Mouse (Mus musculus) lung, embryonic 16.5 days (tissue): Measurements from ENCODE around the gene C2cd2. TPM values are rescaled to one million over a fixed set of nuclear protein-coding genes. Genes with fewer than 3 reads are reported as not detected.
"Not testable (repeated sequence)": the region's sequence is repeated elsewhere in the genome, so short reads cannot be mapped to it uniquely, and the experiment has no call there.

ENCODE experiments used
- ATAC-seq: fragments of 200-750 bp; cut with Nextera tagmentation; 2 replicates; pipeline ENCODE4 v1.8.0; 2017; ENCODE audit warnings: low read depth, mild to moderate bottlenecking, moderate library complexity
- H3K27ac ChIP-seq: fragments of 300-500 bp; sonication (generic); 2 replicates; pipeline ENCODE4 v1.5.1; 2014; ENCODE audit warnings: mild to moderate bottlenecking, control low read depth, low read length
- H3K27me3 ChIP-seq: fragments of 300-500 bp; sonication (generic); 2 replicates; pipeline ENCODE4 v1.6.1; 2014; ENCODE audit warnings: low read depth, low read length, mixed read lengths; ENCODE audit not compliant: control insufficient read depth, insufficient read depth
- H3K36me3 ChIP-seq: fragments of 300-500 bp; sonication (generic); 2 replicates; pipeline ENCODE4 v1.6.1; 2014; ENCODE audit warnings: low read length; ENCODE audit not compliant: control insufficient read depth, insufficient read depth
- H3K4me1 ChIP-seq: fragments of 300-500 bp; sonication (generic); replicated peaks from 2 replicates; pipeline ENCODE4 v1.6.1; 2014; ENCODE audit warnings: low read length, mixed read lengths; ENCODE audit not compliant: control insufficient read depth, insufficient read depth
- H3K4me2 ChIP-seq: fragments of 300-500 bp; sonication (generic); 2 replicates; pipeline ENCODE4 v1.6.1; 2014; ENCODE audit warnings: low read depth, low read length, control low read depth
- H3K4me3 ChIP-seq: fragments of 300-500 bp; sonication (generic); 2 replicates; pipeline ENCODE4 v1.5.1; 2014; ENCODE audit warnings: mild to moderate bottlenecking, low read length, control low read depth
- H3K9ac ChIP-seq: fragments of 300-500 bp; sonication (generic); 2 replicates; pipeline ENCODE4 v1.6.1; 2014; ENCODE audit warnings: low read length, control low read depth
- H3K9me3 ChIP-seq: fragments of 300-500 bp; sonication (generic); 2 replicates; pipeline ENCODE4 v1.6.1; 2016; ENCODE audit warnings: low read length; ENCODE audit not compliant: control insufficient read depth
- WGBS: fragments of 180-500 bp; shearing (Covaris S2); extraction: QIAGEN DNeasy Blood & Tissue Kit; methylation state at CpG from one replicate; pipeline ENCODE4 v1.1.7; 2014; 5-methylcytosine and 5-hydroxymethylcytosine counted together
- polyA plus RNA-seq: library from polyadenylated mRNA; unstranded; fragments of >200 nt; fragmentation: Nextera tagmentation; extraction: Ambion mirVana; gene quantifications from 2 replicates; pipeline ENCODE4 v1.2.1, GENCODE M21; 2015

The C2cd2 gene
- 15.4 and 17.5 TPM in 2 replicates for polyA plus RNA-seq

GRCm38 (mm10) chr16:97962151-97962948, at the start of gene C2cd2, which contains the start of gene Zbtb21:
C2cd2 (minus strand) TSS chr16:97962598.
Zbtb21 (minus strand) TSS chr16:97962622.
- Histone ChIP-seq H3K36me3 (no peaks in the 10 kb centered on the region; the same call in 1 of the 2 replicates), H3K4me2 (peak within 1 kb of the TSS; percentile 89), H3K9ac (peak within 1 kb of the TSS; percentile 90), H3K27ac (peak within 1 kb of the TSS; percentile 96), H3K9me3 (no peaks in the 10 kb centered on the region), H3K4me1 (peaks cover 8% of the 10 kb centered on the region; the same call in 1 of the 2 replicates), H3K27me3 (no peaks in the 10 kb centered on the region), H3K4me3 (peak within 1 kb of the TSS; percentile 79)
- peak; percentile 99 for ATAC-seq
- under 1% methylated on average over 78 of the region's 78 CpGs for WGBS

- Histone ChIP-seq H3K4me3 (peak overlapping the region; percentile 51), H3K9ac (peak overlapping the region; percentile 69), H3K4me1 (peaks cover 14% of the 10 kb centered on the region), H3K27ac (peak overlapping the region; percentile 87), H3K4me2 (peak overlapping the region; percentile 71)
- not testable (repeated sequence) for H3K27me3 ChIP-seq, H3K36me3 ChIP-seq, H3K9me3 ChIP-seq
- peak; percentile 58 for ATAC-seq
- WGBS = 0% methylated on average over 8 of the region's 8 CpGs
Measured at GRCm38 (mm10) chr16:97997383-97997731, 35.0 kb upstream of the C2cd2 start.

GRCm38 (mm10) chr16:97996616-97997382, 34.4 kb upstream of the C2cd2 start, which contains the start of gene B230307C23Rik:
B230307C23Rik (plus strand) TSS chr16:97997315.
- Histone ChIP-seq H3K4me1 (peaks cover 14% of the 10 kb centered on the region), H3K36me3 (no peaks in the 10 kb centered on the region; the same call in 1 of the 2 replicates), H3K4me2 (peak within 1 kb of the TSS; percentile 71), H3K27ac (peak within 1 kb of the TSS; percentile 87), H3K27me3 (no peaks in the 10 kb centered on the region), H3K9me3 (0 out of 2 replicates have a peak, but pooled peaks cover 3% of the 10 kb centered on the region), H3K9ac (peak within 1 kb of the TSS; percentile 69), H3K4me3 (peak within 1 kb of the TSS; percentile 51)
- peak; percentile 99 for ATAC-seq
- WGBS = 2% methylated on average over 22 of the region's 22 CpGs

- Histone ChIP-seq H3K9me3 (0 out of 2 replicates have a peak, but pooled peaks cover 3% of the 10 kb centered on the region), H3K27me3 (no peaks in the 10 kb centered on the region), H3K27ac (peak overlapping the region; percentile 87; the same call in 1 of the 2 replicates), H3K4me2 (peak overlapping the region; percentile 71), H3K4me1 (peaks cover 14% of the 10 kb centered on the region), H3K36me3 (no peaks in the 10 kb centered on the region; the same call in 1 of the 2 replicates), H3K4me3 (peak overlapping the region; percentile 51), H3K9ac (peak overlapping the region; percentile 69)
- 22% methylated on average over 1 of the region's 1 CpGs for WGBS
- no peak for ATAC-seq
Measured at GRCm38 (mm10) chr16:97995849-97996615, 33.6 kb upstream of the C2cd2 start.

GRCm38 (mm10) chr16:97992477-97992876, 30.1 kb upstream of the C2cd2 start:
- not testable (repeated sequence) for H3K9me3 ChIP-seq, H3K27me3 ChIP-seq, H3K4me1 ChIP-seq, H3K4me2 ChIP-seq, H3K27ac ChIP-seq, H3K4me3 ChIP-seq, H3K36me3 ChIP-seq, H3K9ac ChIP-seq, ATAC-seq
- 68% methylated on average over 3 of the region's 3 CpGs for WGBS

GRCm38 (mm10) chr16:97991517-97991916, 29.1 kb upstream of the C2cd2 start:
- Histone ChIP-seq H3K27ac (no peak overlapping the region), H3K27me3 (no peaks in the 10 kb centered on the region), H3K4me3 (no peak overlapping the region), H3K9me3 (no peaks in the 10 kb centered on the region), H3K4me2 (no peak overlapping the region), H3K4me1 (peaks cover 6% of the 10 kb centered on the region), H3K9ac (no peak overlapping the region), H3K36me3 (no peaks in the 10 kb centered on the region)
- 80% methylated on average over 2 of the region's 2 CpGs for WGBS
- no peak for ATAC-seq

GRCm38 (mm10) chr16:97984589-97984988, 22.2 kb upstream of the C2cd2 start:
- 80% methylated on average over 5 of the region's 5 CpGs for WGBS
- Histone ChIP-seq H3K4me3 (no peak overlapping the region), H3K27me3 (no peaks in the 10 kb centered on the region)

GRCm38 (mm10) chr16:97981362-97981761, 19.0 kb upstream of the C2cd2 start:
- 68% methylated on average over 1 of the region's 1 CpGs for WGBS
- no peak overlapping the region for H3K4me3 ChIP-seq
- ATAC-seq = no peak

More at GRCm38 (mm10) chr16:97984589-97984988, 22.2 kb upstream of the C2cd2 start:
- Histone ChIP-seq H3K9me3 (no peaks in the 10 kb centered on the region), H3K4me1 (no peaks in the 10 kb centered on the region), H3K36me3 (no peaks in the 10 kb centered on the region), H3K4me2 (no peak overlapping the region), H3K9ac (no peak overlapping the region), H3K27ac (no peak overlapping the region)
- no peak for ATAC-seq

More at GRCm38 (mm10) chr16:97981362-97981761, 19.0 kb upstream of the C2cd2 start:
- no peak overlapping the region for H3K4me2 ChIP-seq
- H3K9ac ChIP-seq = no peak overlapping the region
- no peaks in the 10 kb centered on the region for H3K9me3 ChIP-seq
- no peaks in the 10 kb centered on the region for H3K27me3 ChIP-seq
- no peaks in the 10 kb centered on the region for H3K36me3 ChIP-seq
- no peaks in the 10 kb centered on the region for H3K4me1 ChIP-seq
- no peak overlapping the region for H3K27ac ChIP-seq
